Mouse (Mus musculus): ENCODE measurements around the gene Pdzrn3. TPM values are rescaled to one million over a fixed set of nuclear protein-coding genes. Genes with fewer than 3 reads are reported as not detected.
A peak's percentile ranks its signal among the peaks of the same experiment; 100 is the strongest.

Gene Pdzrn3
- polyA plus RNA-seq, 1 experiment, result 40.4 TPM

DNA sequence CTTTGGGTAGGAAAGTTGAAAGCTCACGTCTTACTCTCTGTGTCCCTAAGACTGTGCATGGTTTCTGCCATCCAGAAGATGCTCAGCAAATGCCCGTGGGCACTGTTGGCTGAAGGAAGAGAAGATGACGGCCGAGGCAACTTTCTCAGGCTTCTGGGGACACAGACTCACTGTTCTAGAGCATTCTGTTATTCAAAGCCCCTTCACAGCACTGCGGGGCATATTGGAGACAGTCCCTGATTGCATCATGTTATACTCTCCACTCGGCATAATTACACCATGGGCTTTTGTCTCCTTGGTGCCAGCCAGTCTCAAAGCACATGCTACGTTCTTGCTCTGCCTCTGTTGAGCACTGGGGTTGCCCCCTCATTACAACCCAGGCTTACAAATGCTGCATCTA lies 7.8 kb upstream of the Pdzrn3 start:
- DNase-seq (ENCODE audit: low read depth), result peak; percentile 67
- TF ChIP-seq CTCF (IDR thresholded peaks at IDR 0.05; ENCODE audit: borderline replicate concordance, extremely low read depth, insufficient read depth, insufficient read length), result no peak
- TF ChIP-seq POLR2A (IDR thresholded peaks at IDR 0.05; ENCODE audit: borderline replicate concordance, extremely low read depth, insufficient read depth, insufficient read length, poor library complexity, severe bottlenecking), result no peak

DNA sequence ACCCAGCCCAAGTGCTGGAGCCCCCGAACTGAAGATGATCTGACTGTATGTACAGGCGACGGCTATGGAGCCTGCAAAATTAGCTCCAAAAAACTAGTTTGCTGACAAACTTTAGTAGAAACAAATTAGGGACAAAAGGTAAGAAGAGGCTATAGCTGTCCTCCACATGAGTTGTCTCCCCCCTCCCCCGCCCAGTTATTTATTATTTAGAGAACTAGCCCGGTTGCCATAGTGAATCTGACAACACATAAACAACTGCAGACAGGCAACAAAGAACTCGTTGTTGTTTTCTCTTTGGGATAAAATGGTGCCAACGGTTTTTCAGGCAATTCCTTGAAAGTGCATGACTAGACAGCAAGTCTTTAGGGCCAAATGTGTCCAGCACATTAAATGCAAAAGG lies 7.3 kb upstream of the Pdzrn3 start:
- TF ChIP-seq POLR2A (IDR thresholded peaks at IDR 0.05; ENCODE audit: borderline replicate concordance, extremely low read depth, insufficient read depth, insufficient read length, poor library complexity, severe bottlenecking), result no peak
- no peak for TF ChIP-seq CTCF (IDR thresholded peaks at IDR 0.05; ENCODE audit: borderline replicate concordance, extremely low read depth, insufficient read depth, insufficient read length)
- DNase-seq (ENCODE audit: low read depth), result peak; percentile 53

GRCm38 (mm10) chr6:101384476-101384875 lies 6.8 kb upstream of the Pdzrn3 start:
- TF ChIP-seq CTCF (IDR thresholded peaks at IDR 0.05; ENCODE audit: borderline replicate concordance, extremely low read depth, insufficient read depth, insufficient read length) (no peak), POLR2A (IDR thresholded peaks at IDR 0.05; ENCODE audit: borderline replicate concordance, extremely low read depth, insufficient read depth, insufficient read length, poor library complexity, severe bottlenecking) (no peak)
- DNase-seq (ENCODE audit: low read depth), result no peak

GRCm38 (mm10) chr6:101382891-101383290 lies 5.2 kb upstream of the Pdzrn3 start:
- TF ChIP-seq POLR2A (IDR thresholded peaks at IDR 0.05; ENCODE audit: borderline replicate concordance, extremely low read depth, insufficient read depth, insufficient read length, poor library complexity, severe bottlenecking) (no peak), CTCF (IDR thresholded peaks at IDR 0.05; ENCODE audit: borderline replicate concordance, extremely low read depth, insufficient read depth, insufficient read length) (no peak)
- DNase-seq (ENCODE audit: low read depth), result no peak

DNA sequence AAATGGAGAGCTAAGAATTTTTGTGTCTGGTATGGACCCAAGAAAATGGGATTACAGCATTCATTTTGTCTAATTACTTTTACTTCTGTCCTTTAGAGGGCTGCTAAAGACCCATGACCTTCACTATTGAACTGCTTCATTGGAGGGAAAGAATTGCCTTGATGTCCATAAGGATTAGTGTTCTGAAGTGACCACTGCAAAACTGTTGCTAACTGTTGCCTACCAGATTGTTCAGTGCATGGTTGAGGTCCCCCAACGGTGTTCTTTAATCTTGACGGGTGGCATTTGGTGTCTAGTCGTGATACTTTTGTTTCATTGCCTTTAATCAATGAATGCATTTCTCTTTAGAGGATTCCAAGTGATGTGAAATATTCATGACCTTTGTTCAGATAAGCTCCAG lies 1.8 kb upstream of the Pdzrn3 start:
- TF ChIP-seq CTCF (IDR thresholded peaks at IDR 0.05; ENCODE audit: borderline replicate concordance, extremely low read depth, insufficient read depth, insufficient read length) (no peak), POLR2A (IDR thresholded peaks at IDR 0.05; ENCODE audit: borderline replicate concordance, extremely low read depth, insufficient read depth, insufficient read length, poor library complexity, severe bottlenecking) (no peak)
- no peak for DNase-seq (ENCODE audit: low read depth)

DNA sequence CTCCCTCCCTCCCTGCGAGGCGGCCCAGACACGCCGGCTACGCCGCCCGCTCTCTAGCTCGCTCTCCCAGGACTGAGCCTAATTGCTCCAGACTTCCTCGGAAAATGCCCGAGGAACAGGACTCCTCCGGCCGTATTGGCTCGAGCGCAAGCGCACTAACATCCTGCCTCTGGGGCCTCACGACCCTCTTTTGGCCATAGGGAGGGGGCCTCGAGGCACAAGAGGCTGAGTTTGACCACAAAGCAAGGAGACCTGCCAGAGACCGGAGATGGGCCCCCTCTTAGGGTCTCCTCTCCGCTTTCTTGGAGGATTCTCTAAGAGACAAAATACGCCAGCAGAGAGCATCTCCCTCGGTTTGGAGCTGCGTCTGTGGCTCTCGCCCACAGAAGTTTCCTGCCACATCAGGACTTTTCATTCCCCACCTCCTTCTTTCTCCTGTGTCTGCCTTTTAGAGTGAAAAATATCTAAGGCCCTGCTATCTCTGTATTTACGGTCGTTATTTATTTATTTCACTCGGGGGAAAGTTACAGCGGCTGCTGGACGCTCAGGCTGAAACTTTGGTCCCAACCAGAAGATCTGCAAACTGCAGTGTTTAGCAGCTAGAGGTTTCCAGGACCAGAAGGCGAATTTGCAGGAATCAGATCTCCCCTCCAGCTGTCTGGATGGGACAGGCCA lies 375 bp upstream of the Pdzrn3 start:
- DNase-seq (ENCODE audit: low read depth), result peak; percentile 91
- TF ChIP-seq CTCF (IDR thresholded peaks at IDR 0.05; ENCODE audit: borderline replicate concordance, extremely low read depth, insufficient read depth, insufficient read length) (no peak), POLR2A (IDR thresholded peaks at IDR 0.05; ENCODE audit: borderline replicate concordance, extremely low read depth, insufficient read depth, insufficient read length, poor library complexity, severe bottlenecking) (0 out of 2 replicates have a peak, but pooled peaks have one; percentile 32)

GRCm38 (mm10) chr6:101376511-101377166 lies 1.1 kb downstream of the Pdzrn3 start:
- no peak for DNase-seq (ENCODE audit: low read depth)
- no peak for TF ChIP-seq POLR2A (IDR thresholded peaks at IDR 0.05; ENCODE audit: borderline replicate concordance, extremely low read depth, insufficient read depth, insufficient read length, poor library complexity, severe bottlenecking)
- no peak for TF ChIP-seq CTCF (IDR thresholded peaks at IDR 0.05; ENCODE audit: borderline replicate concordance, extremely low read depth, insufficient read depth, insufficient read length)

DNA sequence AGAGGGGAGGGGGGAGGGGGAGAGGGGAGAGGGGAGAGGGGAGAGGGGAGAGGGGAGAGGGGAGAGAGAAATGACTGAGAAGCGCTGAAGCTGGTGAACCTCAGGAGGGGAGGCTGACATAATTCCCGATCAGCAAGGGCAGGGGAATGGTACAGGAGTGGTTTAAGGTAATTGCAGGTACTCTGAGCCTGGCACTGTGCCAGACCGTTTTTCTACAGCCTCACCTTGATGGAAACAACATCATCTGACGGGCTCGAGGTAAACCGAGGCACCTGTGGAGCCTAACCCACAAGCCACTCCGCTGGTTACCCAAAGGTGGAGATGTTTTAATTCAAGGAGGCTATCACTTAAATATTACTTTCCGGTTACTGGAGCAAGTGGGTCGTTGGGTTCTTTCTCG lies 1.6 kb downstream of the Pdzrn3 start:
- TF ChIP-seq POLR2A (IDR thresholded peaks at IDR 0.05; ENCODE audit: borderline replicate concordance, extremely low read depth, insufficient read depth, insufficient read length, poor library complexity, severe bottlenecking) (no peak), CTCF (IDR thresholded peaks at IDR 0.05; ENCODE audit: borderline replicate concordance, extremely low read depth, insufficient read depth, insufficient read length) (no peak)
- DNase-seq (ENCODE audit: low read depth), result no peak

GRCm38 (mm10) chr6:101374721-101375120 lies 3.0 kb downstream of the Pdzrn3 start:
- peak; percentile 75 for DNase-seq (ENCODE audit: low read depth)
- no peak for TF ChIP-seq POLR2A (IDR thresholded peaks at IDR 0.05; ENCODE audit: borderline replicate concordance, extremely low read depth, insufficient read depth, insufficient read length, poor library complexity, severe bottlenecking)

- no peak for DNase-seq (ENCODE audit: low read depth)
- TF ChIP-seq POLR2A (IDR thresholded peaks at IDR 0.05; ENCODE audit: borderline replicate concordance, extremely low read depth, insufficient read depth, insufficient read length, poor library complexity, severe bottlenecking) (no peak), CTCF (IDR thresholded peaks at IDR 0.05; ENCODE audit: borderline replicate concordance, extremely low read depth, insufficient read depth, insufficient read length) (no peak)
These were observed 3.5 kb downstream of the Pdzrn3 start for GRCm38 (mm10) chr6:101374186-101374585.

DNA sequence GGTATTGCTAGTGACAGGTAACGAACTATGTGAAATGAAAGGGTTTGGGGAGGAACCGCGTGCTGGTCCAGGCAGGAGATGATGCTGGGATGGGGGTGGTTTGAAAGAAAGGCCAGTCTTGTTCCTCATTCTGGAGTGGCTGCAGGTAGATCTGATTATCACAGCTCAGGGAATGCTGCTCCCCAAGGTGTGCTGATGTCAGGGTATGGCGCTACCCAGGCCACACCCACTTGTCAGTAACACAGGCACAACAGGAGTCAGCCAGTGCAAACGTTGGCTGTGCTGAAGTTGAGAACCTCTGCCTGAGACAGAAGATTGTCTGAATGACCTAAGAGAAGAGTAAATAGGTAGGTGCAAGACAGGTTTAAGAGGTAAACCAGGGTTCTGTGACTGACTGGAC lies 4.7 kb downstream of the Pdzrn3 start:
- DNase-seq (ENCODE audit: low read depth), result no peak
- no peak for TF ChIP-seq CTCF (IDR thresholded peaks at IDR 0.05; ENCODE audit: borderline replicate concordance, extremely low read depth, insufficient read depth, insufficient read length)
- no peak for TF ChIP-seq POLR2A (IDR thresholded peaks at IDR 0.05; ENCODE audit: borderline replicate concordance, extremely low read depth, insufficient read depth, insufficient read length, poor library complexity, severe bottlenecking)

Data from brain, embryonic 14.5 days (tissue).